Mouse (Mus musculus): ENCODE results near the gene Pop5.

The Pop5 gene

DNA sequence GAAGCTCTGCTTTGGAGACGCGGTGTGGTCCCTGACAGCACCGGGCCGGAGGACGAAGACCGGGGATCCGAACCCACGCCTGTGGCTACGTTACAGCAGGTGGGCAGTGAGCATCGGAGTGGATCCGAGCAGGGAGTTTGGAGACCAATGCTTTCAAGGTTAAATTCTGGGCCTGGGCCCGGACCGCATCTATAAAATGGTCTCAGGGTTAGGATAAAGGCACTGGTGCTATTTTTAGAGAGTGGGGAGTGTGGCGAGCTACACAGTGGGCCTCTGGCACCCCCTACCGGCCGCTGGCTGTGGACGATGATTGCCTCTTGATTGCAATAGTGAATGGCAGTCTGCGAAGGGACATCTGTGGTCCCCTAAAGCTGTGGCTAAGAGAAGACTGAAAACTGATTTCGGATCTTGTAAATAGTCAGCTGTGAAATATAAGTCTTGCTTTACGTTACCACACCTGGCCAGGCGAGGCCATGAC, at the start of gene Pop5:
TSS of gene Pop5 (plus strand) at position 51 of the 478 bp plus-strand sequence.
- DNase-seq (ENCODE audit: low spot score) = peak; percentile 90

DNA sequence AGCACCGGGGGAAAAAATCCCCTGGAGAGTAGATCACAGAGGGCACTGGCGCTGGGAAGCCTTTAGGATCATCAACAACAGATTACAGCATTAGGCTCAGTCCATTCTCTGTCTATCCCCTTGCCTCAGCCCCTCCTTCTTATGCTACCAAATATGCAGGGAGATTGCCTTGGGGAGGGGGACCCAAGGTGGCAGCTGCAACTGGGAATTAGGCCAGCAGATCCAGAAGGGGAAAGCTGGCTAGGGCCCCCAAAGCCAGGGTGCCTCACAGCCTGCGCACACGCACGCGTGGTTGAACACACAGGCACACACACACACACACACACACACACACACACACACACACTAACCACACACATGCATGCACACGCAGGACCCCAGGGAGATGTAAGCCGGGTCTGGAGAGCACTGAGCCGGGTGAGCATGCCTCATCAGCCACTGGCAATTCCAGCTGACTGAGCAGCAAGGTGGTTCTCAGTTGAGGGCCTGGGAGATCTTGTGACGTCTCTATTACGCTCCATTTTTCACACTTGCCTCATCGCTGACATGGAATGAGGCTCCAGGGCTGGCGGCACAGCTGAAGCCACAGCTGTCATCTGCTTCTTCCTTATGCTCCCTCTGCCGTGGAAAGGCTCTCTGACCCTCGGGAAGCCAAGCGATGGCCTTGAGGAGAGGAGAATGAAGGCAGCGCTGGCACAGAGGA, 49.1 kb upstream of the Pop5 start:
- peak; percentile 57 for DNase-seq (ENCODE audit: low spot score)

DNA sequence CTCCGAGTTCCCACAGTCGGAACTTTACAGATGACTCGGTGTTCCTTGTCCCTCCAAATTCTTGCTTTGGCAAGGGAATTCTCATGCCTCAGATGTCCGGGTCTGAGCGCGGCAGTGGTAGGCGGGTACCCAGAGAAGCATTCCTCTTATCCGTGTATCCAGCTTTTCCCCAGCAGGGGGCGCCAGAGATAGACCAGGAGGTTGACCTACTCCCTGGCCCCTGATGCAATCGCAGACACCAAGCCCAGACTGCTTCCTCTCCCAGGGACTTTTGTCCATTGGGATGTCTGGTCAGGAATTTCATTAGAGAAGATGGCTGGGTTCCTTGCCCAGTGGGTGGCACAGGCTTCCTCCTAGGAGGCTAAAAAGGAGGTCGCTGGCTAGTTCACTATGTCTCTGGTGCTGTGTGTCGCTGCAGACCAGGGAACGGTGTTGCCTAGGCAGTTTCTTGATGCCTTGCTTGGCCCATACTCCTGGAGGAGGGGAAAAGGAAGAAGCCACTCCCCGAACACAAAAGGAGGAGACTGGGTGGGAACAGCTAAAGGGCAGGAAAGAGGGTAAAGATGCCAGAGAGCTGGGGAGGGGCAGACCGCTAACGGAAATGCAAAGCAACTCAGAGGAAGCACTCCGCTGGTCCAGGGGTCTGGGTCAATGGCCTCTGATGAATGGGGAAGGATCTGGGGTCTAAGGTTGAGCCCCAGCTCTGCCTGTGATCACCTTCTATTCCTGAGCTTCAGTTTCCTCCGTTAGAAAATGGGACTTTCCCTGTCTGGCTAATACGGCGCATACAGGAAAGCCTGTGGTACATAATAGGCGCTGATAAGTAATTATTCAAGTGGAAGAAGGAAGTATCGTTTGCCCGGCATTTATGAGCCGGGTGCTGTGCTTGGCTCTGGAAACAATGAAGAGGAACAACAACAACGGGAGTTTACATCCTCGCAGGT, 48.2 kb upstream of the Pop5 start:
- DNase-seq (ENCODE audit: low spot score) = peak; percentile 91

DNA sequence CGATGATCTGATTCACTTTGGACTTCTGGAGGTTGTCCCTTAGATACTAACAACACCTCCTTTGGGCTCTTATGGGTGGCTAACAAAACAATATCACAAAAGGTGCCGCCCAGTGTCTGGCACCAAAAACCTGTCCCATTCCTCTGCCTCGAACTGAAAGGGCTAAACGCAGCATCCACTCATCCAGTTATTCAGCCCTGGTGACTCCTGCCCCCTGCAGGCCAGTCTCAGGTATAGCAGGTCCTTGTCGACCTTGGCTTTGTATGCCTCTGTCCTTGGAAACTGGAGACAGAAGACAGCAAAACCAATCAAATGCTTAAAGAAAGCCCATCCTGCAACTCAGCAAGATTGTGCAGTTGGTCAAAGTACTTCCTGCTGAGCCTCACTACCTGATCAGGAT, 46.8 kb upstream of the Pop5 start:
- DNase-seq (ENCODE audit: low spot score) = peak; percentile 65

DNA sequence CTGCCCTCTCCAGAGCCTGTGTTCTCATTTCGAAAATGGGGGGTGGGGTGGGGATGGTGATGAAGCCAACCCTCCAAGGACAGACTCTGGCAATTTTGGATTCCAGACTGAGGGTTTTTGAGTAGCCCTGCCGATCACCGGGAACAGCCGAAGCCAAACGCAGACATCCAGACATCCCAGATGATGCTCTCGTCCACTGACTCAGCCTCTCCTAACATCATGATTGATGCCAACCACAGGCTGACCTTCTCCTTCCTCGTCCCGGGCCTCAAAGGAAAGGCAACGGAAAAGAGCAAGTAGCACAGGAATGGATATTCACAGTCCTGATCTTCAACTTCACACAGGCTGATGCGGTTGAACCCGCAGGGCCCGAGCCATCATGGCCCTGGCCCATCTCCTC, 45.6 kb upstream of the Pop5 start:
- DNase-seq (ENCODE audit: low spot score) = no peak

DNA sequence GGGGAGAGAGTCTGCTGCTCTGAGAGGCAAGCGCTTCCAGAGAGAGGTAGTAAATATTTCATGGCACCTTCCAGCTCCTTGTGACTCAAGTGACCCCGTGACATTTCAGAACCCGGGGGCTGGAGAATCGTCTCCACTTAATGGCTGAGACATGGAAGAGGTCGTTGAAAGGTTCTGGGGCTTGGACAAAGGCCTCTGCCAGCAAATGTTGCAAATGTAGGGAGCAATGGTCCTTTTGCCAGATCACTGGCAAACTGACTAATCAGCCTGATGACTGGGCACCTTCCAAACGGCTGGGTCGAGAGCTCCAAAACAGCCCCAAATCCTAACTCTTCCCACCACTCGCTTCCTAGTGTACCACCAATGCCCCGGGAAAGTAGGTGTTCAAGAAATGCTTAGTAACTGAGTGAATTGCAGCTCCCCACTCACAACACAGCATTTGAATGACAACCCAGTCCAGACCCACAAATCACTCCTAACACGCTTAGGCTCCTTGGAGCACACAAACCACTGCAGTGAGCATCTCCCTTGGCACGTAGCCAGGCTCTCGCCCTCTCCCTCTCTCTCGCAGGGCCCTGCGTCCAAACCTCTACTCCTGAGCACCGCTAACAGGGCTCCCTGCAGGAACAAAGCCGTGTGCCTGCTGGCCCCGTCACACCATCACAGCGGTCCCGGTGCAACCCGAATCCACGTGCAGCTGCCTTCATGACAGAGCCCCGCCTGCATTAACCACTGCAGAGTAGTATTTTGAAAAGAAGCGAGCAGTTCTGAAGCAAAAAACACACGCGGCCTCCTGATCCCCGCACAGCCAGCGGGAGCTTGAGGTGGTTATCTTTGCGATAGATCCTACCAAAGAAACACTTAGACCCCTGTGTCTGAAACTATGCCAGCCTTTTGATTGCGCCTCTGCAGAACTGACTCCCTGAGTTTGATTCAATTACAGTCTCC, 43.5 kb upstream of the Pop5 start:
- no peak for DNase-seq (ENCODE audit: low spot score)

DNA sequence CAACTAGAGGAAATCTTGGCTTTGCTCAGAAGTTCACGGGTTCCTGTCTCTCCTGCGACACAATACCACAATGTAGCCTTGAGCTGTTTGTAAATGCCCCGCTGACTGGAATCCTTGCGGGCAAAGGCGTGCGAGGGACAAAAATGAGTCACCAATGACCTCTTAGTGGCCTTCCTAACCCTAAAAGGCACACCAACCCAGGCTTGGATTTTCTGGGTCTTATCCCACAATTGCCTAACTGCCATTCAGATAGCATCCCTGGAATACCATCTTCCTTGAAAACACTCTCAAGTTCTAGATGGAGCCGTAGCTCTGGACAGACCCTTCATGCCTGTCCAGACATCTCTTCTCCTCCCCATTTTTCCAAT, 42.8 kb upstream of the Pop5 start:
- DNase-seq (ENCODE audit: low spot score) = no peak

DNA sequence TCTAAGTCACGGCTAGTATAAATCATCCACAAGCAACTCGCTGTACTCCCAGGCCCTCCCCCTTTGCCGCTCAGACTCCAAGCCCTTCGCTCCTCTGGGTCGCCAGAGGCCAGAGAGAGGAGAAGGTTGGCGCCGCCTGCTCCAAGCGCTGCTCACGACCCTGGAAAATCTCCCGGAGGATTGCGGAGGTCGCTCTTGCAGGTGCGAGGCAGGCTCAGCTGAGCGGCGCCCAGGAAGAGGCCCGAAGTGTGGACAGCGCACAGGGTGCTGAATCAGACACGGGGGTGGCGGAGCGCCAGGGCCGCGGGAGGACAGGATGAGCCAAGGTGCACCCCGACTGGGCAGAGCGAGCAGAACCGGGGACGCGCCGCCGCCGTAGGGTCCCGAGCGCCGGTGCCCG, 42.4 kb upstream of the Pop5 start:
- DNase-seq (ENCODE audit: low spot score) = peak; percentile 61

DNA sequence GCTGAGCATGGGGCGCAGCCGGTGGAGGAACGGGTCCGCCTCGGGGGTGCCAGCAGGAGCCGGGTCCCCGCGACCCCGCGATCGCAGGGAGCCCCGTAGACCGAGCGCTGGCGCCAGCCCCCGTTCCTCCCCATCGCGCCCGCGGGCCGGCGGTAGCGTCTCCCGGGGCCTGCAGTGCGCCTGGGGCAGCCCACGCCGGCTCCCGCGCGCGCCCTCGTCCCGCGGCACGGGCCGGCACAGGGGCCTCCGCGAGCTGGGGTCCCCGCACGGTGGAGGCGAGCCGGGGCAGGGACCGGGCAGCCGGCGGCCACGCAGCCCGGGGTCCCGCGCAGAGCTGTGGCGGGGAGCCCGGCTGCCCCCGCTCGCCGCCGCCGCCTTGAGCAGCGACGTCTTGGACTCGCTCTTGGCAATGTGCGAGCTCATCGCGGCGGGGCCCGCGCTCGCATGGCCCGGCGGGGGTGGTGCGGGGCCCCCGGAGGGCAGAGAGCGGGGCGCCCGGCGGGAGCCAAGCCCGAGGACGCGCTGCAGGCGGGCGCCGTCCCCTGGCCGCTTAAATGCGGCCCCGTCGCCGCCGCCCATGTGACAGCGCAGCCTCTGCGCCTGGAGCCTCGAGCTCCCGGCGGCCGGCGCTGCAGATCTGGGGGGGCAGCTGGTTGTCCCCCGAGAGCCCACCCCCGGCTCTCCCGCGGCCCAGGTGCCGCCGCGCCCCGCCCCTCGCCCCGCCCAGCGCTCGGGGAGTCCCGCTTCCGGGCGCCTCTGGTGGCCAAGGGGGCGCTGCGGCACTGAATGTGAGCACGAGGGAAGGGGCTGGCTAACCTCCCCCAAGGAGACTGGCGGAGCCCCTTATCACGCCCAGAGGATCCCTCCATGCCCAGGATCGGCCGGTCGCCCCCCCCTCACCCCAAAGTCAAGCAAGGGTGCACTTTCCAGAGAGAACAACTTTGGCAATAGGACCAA, 41.7 kb upstream of the Pop5 start, which contains the start of gene Cabp1:
TSS of gene Cabp1 (minus strand) at position 713 of the 957 bp plus-strand sequence.
- peak; percentile 77 for DNase-seq (ENCODE audit: low spot score)

DNA sequence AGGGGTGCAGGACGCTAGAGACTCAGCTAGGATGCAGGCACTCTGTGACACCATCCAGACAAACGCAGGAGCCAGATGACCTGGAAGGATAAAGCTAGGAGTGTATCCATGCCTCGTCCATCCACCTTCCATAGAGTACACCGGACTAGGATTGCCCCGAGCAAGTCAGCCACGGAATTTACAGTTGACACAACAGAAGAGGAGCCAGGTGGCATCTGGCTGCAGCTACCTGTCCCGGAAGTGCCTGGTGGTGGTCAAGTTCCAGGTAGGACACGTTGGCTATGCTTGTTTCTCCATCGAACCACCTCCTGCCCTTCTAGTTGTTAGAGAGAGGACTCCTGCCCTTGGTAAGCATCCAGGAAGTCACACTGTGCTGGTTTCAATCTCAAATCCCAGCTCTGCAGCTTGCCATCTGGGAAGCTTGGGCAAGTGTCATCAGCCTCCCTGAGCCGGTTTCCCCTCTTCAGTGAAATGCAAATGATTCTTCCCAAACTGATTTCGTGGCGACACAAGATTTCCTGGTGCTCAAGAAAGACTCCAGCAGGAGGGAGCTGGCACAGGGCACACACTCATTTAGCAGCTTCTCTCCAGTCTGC, 40.9 kb upstream of the Pop5 start:
- DNase-seq (ENCODE audit: low spot score) = no peak

DNA sequence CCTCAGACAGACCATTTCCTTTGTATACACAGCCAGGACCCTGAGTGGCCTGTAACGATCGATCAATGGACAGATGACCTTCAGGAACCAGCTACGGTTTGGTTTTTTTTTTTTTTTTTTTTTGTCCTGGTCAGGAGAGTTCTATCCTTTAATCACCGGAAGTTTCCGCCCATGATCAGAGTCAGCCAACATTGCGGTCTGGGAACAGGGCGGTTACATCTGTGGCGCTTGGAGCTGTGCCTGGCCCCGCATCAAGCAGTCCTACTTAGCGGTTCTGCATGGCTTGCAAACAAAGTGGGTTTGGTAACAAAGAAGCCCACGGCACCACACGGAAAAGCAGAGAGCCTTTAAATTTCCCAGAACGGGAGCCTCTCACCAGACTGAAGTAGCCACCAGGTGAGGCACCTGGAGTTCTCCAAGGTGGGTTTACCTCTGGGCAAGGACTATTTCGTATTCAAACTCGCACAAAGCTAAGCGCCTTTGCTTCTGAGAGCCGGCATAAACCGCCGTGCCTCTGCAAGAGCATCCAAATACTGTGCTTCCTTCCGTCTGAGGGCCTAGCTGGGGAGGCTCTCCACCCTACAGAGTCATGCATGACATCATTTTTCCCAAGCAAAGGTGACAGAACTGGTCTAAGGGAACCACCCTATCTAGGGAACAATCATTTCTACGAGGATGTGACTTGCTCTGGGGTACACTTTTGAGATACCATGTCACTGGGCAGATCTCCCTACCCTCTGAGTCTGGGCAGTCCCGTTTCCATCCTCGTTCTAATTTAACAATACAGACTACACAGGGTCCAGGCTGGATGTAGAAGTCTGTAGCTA, 31.7 kb upstream of the Pop5 start:
- no peak for DNase-seq (ENCODE audit: low spot score)

DNA sequence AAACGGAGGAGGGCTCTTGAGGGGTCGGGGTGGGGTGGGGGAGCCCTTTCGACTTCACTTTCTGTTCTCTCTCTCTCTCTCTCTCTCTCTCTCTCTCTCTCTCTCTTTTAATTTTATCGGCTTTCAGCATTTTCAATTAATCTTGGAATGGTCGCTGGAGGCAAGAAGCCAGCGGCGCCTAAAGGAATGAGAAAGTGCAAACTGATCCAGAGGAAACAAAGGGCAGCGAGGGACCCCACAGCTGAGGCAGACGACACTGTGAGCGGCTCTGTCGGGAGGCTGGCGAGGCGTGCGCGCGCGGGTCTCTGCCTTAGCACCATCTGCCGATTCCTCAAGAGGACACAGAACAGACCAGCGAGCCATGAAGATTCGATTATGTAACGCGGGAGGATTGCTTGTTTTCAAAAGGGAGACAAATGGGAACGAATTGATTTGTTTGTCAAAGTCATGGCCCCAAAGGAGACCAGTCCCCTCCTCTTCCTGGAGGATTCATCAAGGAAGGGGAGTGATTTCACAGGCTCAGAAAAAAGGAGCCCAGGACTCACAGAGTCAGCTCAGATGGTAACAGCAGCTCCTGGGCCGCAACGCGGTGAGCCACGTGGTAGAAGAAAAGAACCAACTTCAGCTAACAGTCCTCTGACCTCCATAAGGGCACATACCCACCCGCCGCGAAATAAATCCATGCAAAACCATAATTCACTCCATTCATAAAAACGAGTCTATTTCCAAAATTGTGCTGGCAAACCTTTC, 30.9 kb upstream of the Pop5 start:
- DNase-seq (ENCODE audit: low spot score) = peak; percentile 88

DNA sequence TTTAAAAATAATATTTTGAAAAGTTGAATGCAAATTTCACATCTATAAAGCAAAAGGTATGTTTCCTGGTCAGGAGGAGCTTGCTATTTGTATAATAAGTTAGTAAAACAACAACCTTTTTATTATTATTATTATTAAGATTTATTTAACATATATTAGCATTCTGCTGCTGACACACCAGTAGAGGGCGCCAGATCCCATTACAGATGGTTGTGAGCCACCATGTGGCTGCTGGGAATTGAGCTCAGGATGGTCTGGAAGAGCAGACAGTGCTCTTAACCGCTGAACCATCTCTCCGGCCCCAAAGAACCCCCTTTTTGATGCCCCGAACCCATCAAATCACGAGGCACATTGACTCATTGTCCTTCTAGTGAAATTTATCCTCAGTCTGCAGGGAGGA, 28.4 kb upstream of the Pop5 start:
- no peak for DNase-seq (ENCODE audit: low spot score)

DNA sequence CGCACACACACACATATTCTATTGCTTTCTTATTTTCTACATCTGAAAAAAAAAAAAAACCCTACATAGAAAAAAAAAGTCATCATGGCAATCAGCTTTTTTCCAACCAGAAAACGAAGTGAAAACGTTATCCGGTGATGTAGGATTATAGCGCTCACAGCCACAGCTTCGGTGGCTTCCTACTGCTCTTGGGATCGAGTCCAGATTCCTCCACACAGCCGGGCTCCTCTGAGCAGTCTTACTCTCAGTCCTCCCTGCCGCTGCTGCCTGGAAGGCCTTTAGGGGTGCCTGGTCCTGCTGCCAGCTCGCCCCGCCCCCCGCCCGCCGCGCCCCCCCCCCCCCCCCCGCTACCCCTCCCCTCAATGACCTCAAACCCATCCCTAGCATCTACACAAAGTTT, 27.7 kb upstream of the Pop5 start:
- DNase-seq (ENCODE audit: low spot score) = no peak

DNA sequence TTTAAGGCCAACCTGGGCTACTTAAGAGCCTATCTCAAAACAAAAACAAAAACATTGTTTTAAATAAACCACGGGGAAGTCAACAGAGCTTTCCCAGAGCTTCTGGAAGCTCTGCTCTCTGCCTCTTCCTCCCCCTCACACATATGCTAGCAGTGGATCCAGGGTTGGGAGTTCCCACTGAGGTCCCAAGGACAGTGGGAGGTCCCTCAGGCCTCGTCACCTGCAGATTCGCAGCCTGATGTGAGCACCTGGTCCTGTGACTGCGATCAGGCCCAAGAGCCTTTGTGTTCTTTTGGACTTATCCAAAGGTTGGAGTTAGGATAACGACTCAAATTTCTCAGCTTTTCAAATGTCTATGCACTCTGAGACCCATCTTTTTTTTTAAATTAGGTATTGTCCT, 27.0 kb upstream of the Pop5 start:
- no peak for DNase-seq (ENCODE audit: low spot score)

DNA sequence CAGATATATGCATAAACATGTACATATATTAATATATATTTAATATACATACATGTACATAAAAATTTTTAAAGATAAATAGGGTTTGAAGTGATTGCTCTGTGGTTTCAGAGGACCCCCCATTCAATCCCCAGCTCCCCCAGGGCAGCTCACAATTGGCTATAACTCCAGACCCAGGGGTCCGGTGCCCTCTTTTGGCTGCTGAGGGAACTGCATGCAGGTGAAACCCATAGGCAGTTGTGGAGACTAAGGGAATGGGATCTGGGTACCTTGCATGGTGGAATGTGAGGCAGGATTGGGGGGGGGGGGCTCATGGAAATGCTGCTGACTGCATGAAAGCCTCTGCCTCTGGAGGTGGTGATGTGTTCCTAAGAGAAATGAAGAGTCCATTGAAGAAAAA, 25.3 kb upstream of the Pop5 start:
- DNase-seq (ENCODE audit: low spot score) = no peak

DNA sequence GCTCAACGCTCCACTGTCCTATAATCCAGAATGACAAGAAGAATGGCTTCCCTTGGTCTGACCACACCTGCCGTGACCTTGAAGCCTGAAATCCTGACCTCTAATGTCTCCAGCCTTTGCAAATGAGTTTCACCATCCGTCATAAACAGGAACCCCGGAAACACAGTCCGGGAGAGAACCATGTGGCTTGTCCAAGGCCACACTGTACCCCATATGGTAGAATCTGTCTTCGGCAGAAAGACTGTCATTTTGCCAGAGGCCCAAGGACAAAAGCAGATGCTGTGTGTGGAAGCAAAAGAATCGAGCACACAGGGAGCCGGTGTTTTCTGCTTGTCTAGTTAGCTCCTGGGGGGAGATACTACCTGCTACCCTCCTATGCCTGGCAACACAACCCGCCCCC, 23.2 kb upstream of the Pop5 start:
- no peak for DNase-seq (ENCODE audit: low spot score)

DNA sequence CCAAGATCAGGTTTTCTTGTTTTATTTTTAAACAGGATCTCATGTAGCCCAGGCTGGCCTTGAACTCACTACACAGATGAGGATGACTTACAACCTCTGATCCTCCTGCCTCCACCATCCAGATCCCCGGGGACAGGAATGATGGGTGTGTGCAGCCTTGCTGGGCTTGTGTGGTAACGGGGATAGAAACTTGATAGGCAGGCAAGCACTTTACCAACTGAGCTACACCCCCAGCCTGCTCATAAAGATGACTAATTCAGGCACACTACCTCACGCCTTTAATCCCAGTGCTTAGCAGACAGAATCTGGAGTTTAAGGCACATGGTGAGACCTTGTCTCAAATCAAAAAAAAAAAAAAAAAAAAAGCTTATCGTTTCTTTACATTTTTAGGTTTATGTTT, 22.8 kb upstream of the Pop5 start:
- DNase-seq (ENCODE audit: low spot score) = no peak

DNA sequence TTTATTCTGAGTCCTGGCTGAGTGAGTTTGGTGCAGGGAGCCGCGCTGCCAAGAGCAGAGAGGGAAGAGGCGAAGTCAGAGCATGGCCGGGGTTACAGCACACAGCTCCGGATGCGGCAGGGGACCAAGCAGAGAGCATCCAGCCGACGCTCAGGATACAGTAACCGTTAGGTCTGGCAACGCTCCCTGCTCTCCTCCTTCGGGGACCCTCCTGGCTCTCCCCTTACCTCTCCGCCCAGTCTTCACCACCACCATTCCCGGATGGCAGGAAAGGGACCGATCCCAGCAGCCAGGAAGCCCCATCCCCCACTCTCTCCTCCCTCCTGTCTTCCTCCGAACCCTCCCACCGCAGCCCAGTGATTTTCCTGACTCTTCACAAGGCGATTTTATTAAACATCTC, 20.8 kb upstream of the Pop5 start:
- DNase-seq (ENCODE audit: low spot score) = peak; percentile 70

All from embryo, embryonic 10 days (tissue).